Mouse (Mus musculus) kidney, adult 9 months (tissue): ENCODE measurements around the gene Gm17359.

Experiments
- DNase-seq: peaks from one replicate; pipeline ENCODE4 v3.0.0; 2022

The Gm17359 gene

GRCm38 (mm10) chr3:79336044-79336766, at the start of gene Gm17359:
Gm17359 (plus strand) TSS chr3:79336661.
- peak; percentile 31 for DNase-seq

GRCm38 (mm10) chr3:79287108-79287576, 49.3 kb upstream of the Gm17359 start:
- DNase-seq = peak; percentile 97

GRCm38 (mm10) chr3:79287699-79288458, 48.6 kb upstream of the Gm17359 start:
- peak; percentile 90 for DNase-seq

DNA sequence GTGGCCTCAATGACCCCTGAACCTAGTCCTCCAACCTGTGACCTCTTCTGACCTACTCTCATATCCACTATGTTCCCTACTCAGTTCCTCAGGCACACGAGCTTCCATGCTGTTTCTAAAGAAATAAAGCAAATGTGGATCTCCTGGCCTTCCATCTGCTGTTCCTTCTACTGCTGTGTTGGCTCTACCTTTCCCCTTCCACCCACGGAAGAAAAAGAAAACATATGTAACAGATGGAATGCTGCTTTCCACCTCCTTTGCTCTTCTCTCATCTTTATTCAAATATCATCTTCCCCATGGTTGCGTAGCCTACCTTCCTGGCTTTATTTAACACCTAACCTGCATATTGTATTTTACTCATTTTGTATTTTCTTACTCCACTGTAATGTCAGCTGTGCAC, 47.4 kb upstream of the Gm17359 start:
- DNase-seq = no peak

DNA sequence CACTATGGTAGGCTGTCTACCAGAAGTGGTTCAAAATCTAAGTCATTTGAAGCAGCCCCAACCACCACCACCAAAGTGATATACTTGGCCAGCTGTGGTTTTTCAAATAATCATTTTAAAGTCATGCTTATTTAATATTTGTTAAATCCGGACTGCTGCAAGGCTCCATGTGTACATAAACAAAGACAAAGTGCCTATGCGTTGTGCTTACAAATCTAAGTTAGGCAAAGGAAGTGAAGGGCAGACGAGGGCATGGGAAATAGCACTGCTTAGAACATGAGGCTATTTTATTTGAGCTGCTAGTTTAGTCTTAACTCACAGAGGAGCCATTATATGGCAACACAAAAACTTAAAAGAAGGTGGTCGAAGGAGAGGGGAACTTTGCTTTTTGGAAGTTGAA, 43.4 kb upstream of the Gm17359 start:
- DNase-seq = no peak

GRCm38 (mm10) chr3:79294701-79295100, 41.8 kb upstream of the Gm17359 start:
- DNase-seq = no peak

DNA sequence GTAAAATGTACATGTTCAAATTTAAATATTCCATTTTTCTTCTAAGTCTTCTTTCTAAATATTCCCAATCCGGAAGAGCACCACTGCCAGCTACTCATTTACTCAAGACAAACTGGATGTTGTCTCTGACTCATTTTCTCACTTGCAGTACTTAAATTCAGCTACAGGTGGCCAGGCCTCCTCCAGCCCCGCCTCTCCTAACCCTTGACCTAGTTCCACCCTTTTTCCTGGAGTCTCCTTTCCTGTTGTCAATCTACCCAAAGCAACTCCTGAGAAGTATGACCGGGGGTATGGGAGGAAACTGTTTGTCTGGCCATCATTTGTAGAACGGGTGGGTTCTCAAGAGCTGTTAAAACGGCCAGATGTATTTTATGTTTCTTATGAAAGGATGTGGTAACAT, 40.4 kb upstream of the Gm17359 start:
- peak; percentile 40 for DNase-seq

DNA sequence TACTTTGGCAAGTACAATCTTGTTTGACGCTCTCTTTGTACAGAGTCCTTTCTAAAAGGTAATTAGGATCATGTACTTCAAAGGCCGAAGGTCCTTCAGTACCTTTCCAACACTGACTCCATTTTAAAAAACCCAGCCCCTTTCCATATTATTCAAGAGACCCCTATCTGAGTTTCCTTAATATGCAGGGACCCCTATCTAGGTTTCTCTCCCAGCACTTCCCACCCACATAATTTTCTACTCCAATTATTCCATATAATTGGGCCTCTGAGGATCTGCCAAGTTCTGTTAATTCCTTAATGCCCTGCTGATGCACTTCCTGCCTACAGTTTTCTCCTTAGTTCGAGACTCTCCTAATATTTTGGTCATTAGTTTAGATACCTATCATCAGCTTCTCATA, 39.9 kb upstream of the Gm17359 start:
- no peak for DNase-seq

DNA sequence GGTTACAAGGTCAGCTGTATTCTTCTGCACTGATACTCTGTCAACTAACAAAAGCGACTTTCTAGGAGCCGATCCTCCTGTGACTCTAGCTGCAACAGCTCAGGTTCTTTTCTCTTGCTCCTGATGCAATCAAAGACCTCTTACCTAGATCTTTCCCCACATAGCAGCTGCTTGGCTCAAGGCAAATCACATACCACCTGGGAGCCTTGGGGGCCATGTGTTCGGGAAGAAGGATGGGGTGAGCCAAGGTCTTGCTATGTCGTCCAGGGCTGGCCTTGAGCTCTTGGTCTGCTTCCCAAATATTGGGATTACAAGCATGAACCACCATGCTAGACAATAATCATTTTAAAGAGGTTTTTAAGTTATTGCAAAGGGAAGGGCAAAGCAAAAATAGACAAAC, 39.2 kb upstream of the Gm17359 start:
- no peak for DNase-seq

- DNase-seq = no peak
Observed at GRCm38 (mm10) chr3:79299401-79299800, 37.1 kb upstream of the Gm17359 start.

GRCm38 (mm10) chr3:79308605-79309004, 27.9 kb upstream of the Gm17359 start:
- DNase-seq = no peak

GRCm38 (mm10) chr3:79310184-79310583, 26.3 kb upstream of the Gm17359 start:
- no peak for DNase-seq

DNA sequence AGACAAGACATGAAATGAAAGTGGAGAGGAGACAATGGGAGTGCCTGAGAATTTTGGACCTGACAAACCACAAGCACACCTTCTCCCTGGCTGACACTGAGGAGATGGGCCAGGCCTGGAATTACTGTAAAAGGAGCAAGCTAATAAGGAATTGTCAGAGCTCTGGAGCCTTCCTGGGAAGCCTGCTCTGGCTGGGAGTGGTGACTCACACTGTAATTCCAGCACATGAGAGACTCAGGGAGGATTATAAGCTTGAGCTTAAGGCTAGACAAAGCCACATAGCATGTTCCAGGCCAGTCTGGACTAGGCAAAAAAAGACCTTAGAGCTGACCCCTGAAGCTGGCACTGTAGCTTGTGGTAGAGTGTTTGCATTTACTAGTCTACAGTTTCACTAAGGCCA, 24.6 kb upstream of the Gm17359 start:
- DNase-seq = no peak

DNA sequence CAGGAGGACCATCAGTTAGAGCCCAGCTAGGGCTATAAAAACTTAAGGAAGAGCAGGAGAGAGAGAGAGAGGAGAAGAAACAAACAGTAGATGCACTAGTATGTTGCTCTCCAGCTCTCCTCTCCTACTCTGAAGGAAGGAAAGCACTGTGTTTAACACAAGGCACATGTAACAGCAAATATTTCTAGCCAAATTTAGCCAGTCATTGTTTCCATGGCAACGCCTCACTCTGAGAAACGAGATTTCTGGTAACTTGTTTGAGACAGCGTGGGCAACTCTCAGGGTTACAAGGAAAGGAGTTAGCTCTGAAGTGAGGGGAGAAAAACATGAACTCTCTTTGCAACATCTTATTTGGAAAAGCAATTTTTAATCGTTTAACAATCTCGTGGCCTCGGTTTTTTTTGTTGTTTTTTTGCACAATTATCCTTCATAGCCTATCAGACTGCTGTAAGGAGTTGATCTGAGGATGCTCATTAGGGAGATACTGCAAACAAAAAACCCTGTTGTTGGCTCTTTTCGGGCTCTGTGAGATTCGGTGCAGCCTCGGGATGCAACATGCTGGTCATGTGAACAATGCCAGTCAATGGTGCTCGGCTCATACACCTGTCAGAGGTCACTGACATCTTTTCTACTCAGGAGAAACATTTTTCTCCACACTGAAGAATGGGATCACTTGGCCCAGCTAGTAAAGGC, 22.3 kb upstream of the Gm17359 start:
- no peak for DNase-seq

GRCm38 (mm10) chr3:79324697-79325526, 11.5 kb upstream of the Gm17359 start:
- no peak for DNase-seq

DNA sequence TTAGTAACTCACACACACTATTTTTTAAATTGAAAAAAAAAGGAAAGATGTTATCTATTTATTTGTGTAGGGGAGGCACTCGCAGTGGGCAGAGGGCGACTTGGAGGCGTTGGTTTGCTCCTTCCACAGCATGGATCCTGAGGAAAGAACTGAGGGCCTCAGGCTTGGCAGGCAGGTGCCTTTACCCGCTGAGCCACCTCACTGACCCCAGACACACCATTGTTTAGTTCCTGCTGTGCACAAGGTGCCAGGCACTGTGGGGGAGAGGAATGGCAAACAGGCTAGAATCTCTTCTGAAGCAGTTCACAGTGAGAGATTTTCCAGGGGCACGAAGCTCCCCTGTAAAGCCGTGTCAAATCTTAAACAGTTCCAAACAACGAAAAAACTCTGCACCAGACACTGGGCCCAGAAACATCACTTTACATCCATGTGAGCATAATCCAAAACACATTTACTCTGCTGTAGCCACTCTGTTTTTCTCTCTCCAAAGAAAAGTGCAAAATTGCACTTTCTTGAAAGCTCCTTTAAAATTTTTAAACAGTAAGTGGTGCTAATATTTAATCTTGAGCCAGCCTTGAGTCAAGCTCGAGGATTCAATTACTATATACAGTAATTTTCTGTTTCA, 6.7 kb upstream of the Gm17359 start:
- DNase-seq = no peak

GRCm38 (mm10) chr3:79333051-79333450, 3.4 kb upstream of the Gm17359 start:
- DNase-seq = peak; percentile 78

GRCm38 (mm10) chr3:79333643-79334200, 2.7 kb upstream of the Gm17359 start:
- no peak for DNase-seq

DNA sequence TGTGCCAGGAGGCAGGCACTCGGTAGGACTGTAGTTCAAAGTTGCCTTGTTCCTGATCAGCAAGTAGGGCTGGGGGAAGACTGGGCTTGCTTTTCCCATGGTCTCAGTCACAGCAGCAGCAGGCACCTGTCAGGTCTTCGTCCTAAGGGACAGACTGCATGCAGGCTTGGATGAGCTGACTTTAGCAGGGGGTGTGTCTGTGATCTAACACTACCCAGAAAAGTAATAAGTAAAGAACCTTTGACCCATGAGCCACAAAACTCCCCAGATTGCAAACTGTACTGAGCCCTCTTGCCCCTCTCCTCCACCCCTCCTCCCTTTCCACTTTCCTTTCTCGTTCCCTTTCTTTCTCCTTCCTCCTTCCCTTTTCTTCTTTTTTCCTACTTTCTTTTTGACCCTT, 4.3 kb downstream of the Gm17359 start:
- DNase-seq = peak; percentile 56

- DNase-seq = no peak
Observed at GRCm38 (mm10) chr3:79342961-79343735, 6.7 kb downstream of the Gm17359 start.

GRCm38 (mm10) chr3:79349311-79349710, 12.8 kb downstream of the Gm17359 start:
- DNase-seq = no peak
